8 mouse cellular contexts compared by ENCODE assay signal in genomic region chr14:55743711-55744110, GRCm38 (mm10). TPM values are rescaled to one million over a fixed set of nuclear protein-coding genes. Genes with fewer than 3 reads are reported as not detected.
DNase-seq lines count a peak whose midpoint lies in the region; ATAC-seq lines count a peak whose summit lies in the region.

No protein-coding gene starts in this region.

- peak overlapping the region; percentile 26; the same call in 1 of the 2 replicates for H3K9ac ChIP-seq in hindbrain, embryonic 15.5 days

- H3K36me3 ChIP-seq in hindbrain, embryonic 15.5 days: peaks cover 10% of the 10 kb centered on the region; the same call in 1 of the 2 replicates

- H3K4me3 ChIP-seq in hindbrain, embryonic 15.5 days: peak overlapping the region; percentile 6; the same call in 1 of the 2 replicates

- no peaks in the 10 kb centered on the region for H3K27me3 ChIP-seq in hindbrain, embryonic 15.5 days

- H3K4me2 ChIP-seq in hindbrain, embryonic 15.5 days: peak overlapping the region; percentile 96

- H3K9me3 ChIP-seq in hindbrain, embryonic 15.5 days: no peaks in the 10 kb centered on the region

- WGBS in hindbrain, embryonic 15.5 days: 24% methylated on average over 10 of the region's 10 CpGs

- H3K4me1 ChIP-seq in hindbrain, embryonic 15.5 days (replicated peaks): peaks cover 41% of the 10 kb centered on the region

- no peak overlapping the region for H3K27ac ChIP-seq in hindbrain, embryonic 15.5 days (replicated peaks)

- peak; percentile 75 for ATAC-seq in hindbrain, embryonic 15.5 days (ENCODE audit: low FRiP score, low read depth)
- peak; percentile 89 for ATAC-seq in megakaryocyte, adult 5-6 weeks (ENCODE audit: poor library complexity, severe bottlenecking)

- DNase-seq in NIH3T3 (ENCODE audit: low read depth): peak; percentile 91
- DNase-seq in cerebellum, postnatal 36 days: peak; percentile 84 to 85
- DNase-seq in gastrocnemius, adult 18-20 months (ENCODE audit: low spot score): peak; percentile 89
- peak; percentile 69 for DNase-seq in left cerebral cortex, adult 11 months (ENCODE audit: low spot score)
- DNase-seq in right cerebral cortex, adult 18-20 months: peak; percentile 81
- DNase-seq in urinary bladder, adult 2 months (ENCODE audit: low spot score): peak; percentile 65

RNA-seq across cellular contexts. Expression of gene Dhrs1, which starts 1.8 kb away (rescaled TPM):
- 10 to 100 TPM; 29.5 to 32.1 TPM for total RNA-seq in gastrocnemius, adult 18-20 months (2021)
- polyA plus RNA-seq in hindbrain, embryonic 15.5 days (2015; fragmentation: Nextera tagmentation; extraction: Ambion mirVana): 75.6 and 81.8 TPM in 2 replicates
- 112 and 121 TPM in 2 replicates for total RNA-seq in megakaryocyte, adult 5-6 weeks (2015)
- total RNA-seq in megakaryocyte, adult 5-6 weeks (2017): 44.1 and 55.0 TPM in 2 replicates
- 75.5 and 83.1 TPM in 2 replicates for polyA plus RNA-seq in urinary bladder, adult 2 months (2012; rRNA removed)

RNA-seq across cellular contexts. Expression of gene Nop9, which starts 1.8 kb away (rescaled TPM):
- 1 to 10 TPM; 9.0 to 9.4 TPM for total RNA-seq in gastrocnemius, adult 18-20 months (2021)
- polyA plus RNA-seq in hindbrain, embryonic 15.5 days (2015; fragmentation: Nextera tagmentation; extraction: Ambion mirVana): 29.4 and 29.8 TPM in 2 replicates
- total RNA-seq in megakaryocyte, adult 5-6 weeks (2015): 10.4 and 12.2 TPM in 2 replicates
- total RNA-seq in megakaryocyte, adult 5-6 weeks (2017): 11.7 and 13.9 TPM in 2 replicates
- 13.8 TPM in 2 replicates for polyA plus RNA-seq in urinary bladder, adult 2 months (2012; rRNA removed)

RNA-seq across cellular contexts. Expression of gene Cideb, which starts 14.5 kb away (rescaled TPM):
- total RNA-seq in gastrocnemius, adult 18-20 months (2021): not detected
- polyA plus RNA-seq in hindbrain, embryonic 15.5 days (2015; fragmentation: Nextera tagmentation; extraction: Ambion mirVana): 0.26 and 0.39 TPM in 2 replicates
- total RNA-seq in megakaryocyte, adult 5-6 weeks (2015): 0.27 and 1.5 TPM in 2 replicates
- 0.22 TPM in 1 of 2 replicates, not detected in the other for total RNA-seq in megakaryocyte, adult 5-6 weeks (2017)
- polyA plus RNA-seq in urinary bladder, adult 2 months (2012; rRNA removed): 0.18 and 0.25 TPM in 2 replicates

RNA-seq across cellular contexts. Expression of gene Ltb4r2, which starts 17.5 kb away (rescaled TPM):
- not detected for total RNA-seq in gastrocnemius, adult 18-20 months (2021)
- polyA plus RNA-seq in hindbrain, embryonic 15.5 days (2015; fragmentation: Nextera tagmentation; extraction: Ambion mirVana): 0.54 and 0.84 TPM in 2 replicates
- total RNA-seq in megakaryocyte, adult 5-6 weeks (2015): 0.16 and 0.21 TPM in 2 replicates
- 0.33 and 0.53 TPM in 2 replicates for total RNA-seq in megakaryocyte, adult 5-6 weeks (2017)
- 0.06 TPM in 2 replicates for polyA plus RNA-seq in urinary bladder, adult 2 months (2012; rRNA removed)

RNA-seq across cellular contexts. Expression of gene Rabggta, which starts 21.6 kb away (rescaled TPM):
- total RNA-seq in gastrocnemius, adult 18-20 months (2021): 10 to 100 TPM; 10.4 to 11.5 TPM
- 58.9 and 60.6 TPM in 2 replicates for polyA plus RNA-seq in hindbrain, embryonic 15.5 days (2015; fragmentation: Nextera tagmentation; extraction: Ambion mirVana)
- 10.0 and 12.5 TPM in 2 replicates for total RNA-seq in megakaryocyte, adult 5-6 weeks (2015)
- total RNA-seq in megakaryocyte, adult 5-6 weeks (2017): 8.5 and 13.7 TPM in 2 replicates
- 25.9 and 34.6 TPM in 2 replicates for polyA plus RNA-seq in urinary bladder, adult 2 months (2012; rRNA removed)
